Mouse (Mus musculus) erythroid progenitor cell, adult 5-6 weeks (primary cell): ENCODE results near the gene Coq7. TPM values are rescaled to one million over a fixed set of nuclear protein-coding genes. Genes with fewer than 3 reads are reported as not detected.

Experiments used
- ATAC-seq: replicated peaks from 2 replicates; pipeline ENCODE4 v1.8.0; 2016; ENCODE audit warnings: moderate number of reproducible peaks, mild to moderate bottlenecking, moderate TSS enrichment, inconsistent platforms; ENCODE audit not compliant: poor library complexity, low FRiP score, severe bottlenecking
- total RNA-seq, 2 experiments: library from RNA; stranded (forward) in 1 of 2; stranded (reverse) in 1 of 2; fragments of 150-400 nt in 1 of 2; fragments of 186-747, 209-891 nt in 1 of 2; gene quantifications; 2 replicates each; pipeline versions ENCODE4 v1.2.3 to v1.2.4; 2015 to 2017; ENCODE audit warnings: low replicate concordance in 2 of 2

Gene Coq7
- total RNA-seq, 2 experiments from 2014 or later: 3.3 to 8.8 TPM

DNA sequence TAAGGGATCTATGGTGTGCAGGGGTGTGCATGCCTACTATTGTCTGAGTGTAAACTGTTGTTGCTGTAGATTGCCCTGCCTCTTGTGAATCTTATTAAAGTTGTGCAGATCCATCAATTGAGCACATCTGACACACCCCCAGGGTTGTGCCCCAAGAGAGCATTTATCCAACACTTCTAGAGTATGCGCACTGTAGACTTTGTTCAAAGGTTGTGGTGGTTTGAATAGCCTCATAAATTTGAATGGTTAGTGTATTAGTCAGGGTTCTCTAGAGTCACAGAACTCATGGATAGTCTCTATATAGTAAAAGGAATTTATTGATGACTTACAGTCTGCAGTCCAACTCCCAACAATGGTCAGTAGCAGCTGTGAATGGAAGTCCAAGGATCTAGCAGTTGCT lies 60.3 kb downstream of the Coq7 start:
- no peak for ATAC-seq

GRCm38 (mm10) chr7:118468060-118468459 lies 65.1 kb downstream of the Coq7 start:
- ATAC-seq: no peak

GRCm38 (mm10) chr7:118464432-118464831 lies 68.7 kb downstream of the Coq7 start:
- no peak for ATAC-seq

- no peak for ATAC-seq
Measured at GRCm38 (mm10) chr7:118462818-118463762, 70.1 kb downstream of the Coq7 start.

DNA sequence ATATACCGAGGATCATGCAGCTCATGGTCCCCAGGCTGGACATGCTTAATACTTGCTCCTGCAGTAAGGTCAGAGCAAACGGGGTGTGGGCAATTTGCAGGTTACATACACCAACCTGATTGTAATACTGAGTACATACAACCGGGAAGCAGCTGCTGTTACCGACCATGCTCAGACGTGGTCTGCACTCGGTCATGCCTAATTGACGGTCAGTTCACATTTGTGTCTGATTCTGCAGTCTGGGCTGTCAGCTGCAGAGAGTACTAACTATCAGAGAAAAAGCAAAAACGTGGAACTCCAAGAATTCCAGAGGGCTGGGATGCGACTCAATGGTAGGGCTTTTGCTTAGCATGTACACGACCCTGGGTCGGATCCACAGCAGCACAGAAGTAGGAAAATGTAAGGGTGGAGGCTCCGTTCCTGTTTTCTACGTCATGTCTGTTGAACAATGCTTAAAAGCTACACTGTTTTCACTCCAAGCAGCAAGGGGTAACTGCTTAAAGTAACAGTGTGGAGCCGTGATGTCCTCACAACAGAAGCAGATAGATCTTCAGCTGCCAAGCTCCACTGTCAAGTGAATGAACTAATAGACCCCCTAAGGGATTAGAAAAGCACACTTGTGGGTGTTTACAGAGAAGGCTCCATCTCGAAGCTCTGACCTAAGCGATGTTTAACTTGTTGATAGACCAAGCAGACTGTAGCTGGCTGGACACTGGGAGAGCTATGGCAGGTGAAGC lies 71.6 kb downstream of the Coq7 start:
- ATAC-seq: no peak

Other genes with a start within 250 kb of the Coq7 start
- gene Syt17, start 85.1 kb downstream of the Coq7 start, total RNA-seq (2015; ENCODE audit: low replicate concordance): not detected in 2 replicates
- gene Syt17, start 85.1 kb downstream of the Coq7 start, total RNA-seq (2017; ENCODE audit: low replicate concordance): 0.51 TPM in 1 of 2 replicates, not detected in the other
- gene Itpripl2, start 41.4 kb downstream of the Coq7 start, total RNA-seq (2015; ENCODE audit: low replicate concordance): 1.7 and 4.0 TPM in 2 replicates
- 2.7 and 4.6 TPM in 2 replicates for gene Itpripl2, start 41.4 kb downstream of the Coq7 start, total RNA-seq (2017; ENCODE audit: low replicate concordance)
- gene Tmc7, start 51.4 kb upstream of the Coq7 start, total RNA-seq (2015; ENCODE audit: low replicate concordance): 0.42 and 0.72 TPM in 2 replicates
- gene Tmc7, start 51.4 kb upstream of the Coq7 start, total RNA-seq (2017; ENCODE audit: low replicate concordance): 0.39 TPM in 1 of 2 replicates, not detected in the other
- gene Tmc5, start 63.9 kb upstream of the Coq7 start, total RNA-seq (2015; ENCODE audit: low replicate concordance): not detected in 2 replicates
- gene Tmc5, start 63.9 kb upstream of the Coq7 start, total RNA-seq (2017; ENCODE audit: low replicate concordance): not detected in 2 replicates
- 39.4 and 50.5 TPM in 2 replicates for gene Gde1, start 172.4 kb upstream of the Coq7 start, total RNA-seq (2015; ENCODE audit: low replicate concordance)
- gene Gde1, start 172.4 kb upstream of the Coq7 start, total RNA-seq (2017; ENCODE audit: low replicate concordance): 39.7 and 47.5 TPM in 2 replicates
- gene Ccp110, start 179.2 kb upstream of the Coq7 start, total RNA-seq (2015; ENCODE audit: low replicate concordance): 95.9 and 114 TPM in 2 replicates
- gene Ccp110, start 179.2 kb upstream of the Coq7 start, total RNA-seq (2017; ENCODE audit: low replicate concordance): 103 and 138 TPM in 2 replicates
- 21.3 and 61.6 TPM in 2 replicates for gene Vps35l, start 206.9 kb upstream of the Coq7 start, total RNA-seq (2015; ENCODE audit: low replicate concordance)
- 42.4 and 42.9 TPM in 2 replicates for gene Vps35l, start 206.9 kb upstream of the Coq7 start, total RNA-seq (2017; ENCODE audit: low replicate concordance)